Mouse (Mus musculus) gastrocnemius, adult 18-20 months (tissue): ENCODE measurements around the gene Blcap. TPM values are rescaled to one million over a fixed set of nuclear protein-coding genes. Genes with fewer than 3 reads are reported as not detected.
A peak's percentile ranks its signal among the peaks of the same experiment; 100 is the strongest.

Source experiments
- DNase-seq: peaks from one replicate; pipeline ENCODE4 v3.0.0; 2021; ENCODE audit warnings: low spot score
- microRNA-seq: library from miRNA; unstranded; fragments of <30 nt; microRNA quantifications from one replicate; pipeline ENCODE4 v1.2.0, GENCODE M21; 2021
- total RNA-seq, 2 experiments: library from RNA; stranded (reverse); gene quantifications; 2 replicates each; pipeline ENCODE4 v1.2.3; 2021

The Blcap gene
- total RNA-seq, 2 experiments from 2014 or later = 28.0 to 36.7 TPM

DNA sequence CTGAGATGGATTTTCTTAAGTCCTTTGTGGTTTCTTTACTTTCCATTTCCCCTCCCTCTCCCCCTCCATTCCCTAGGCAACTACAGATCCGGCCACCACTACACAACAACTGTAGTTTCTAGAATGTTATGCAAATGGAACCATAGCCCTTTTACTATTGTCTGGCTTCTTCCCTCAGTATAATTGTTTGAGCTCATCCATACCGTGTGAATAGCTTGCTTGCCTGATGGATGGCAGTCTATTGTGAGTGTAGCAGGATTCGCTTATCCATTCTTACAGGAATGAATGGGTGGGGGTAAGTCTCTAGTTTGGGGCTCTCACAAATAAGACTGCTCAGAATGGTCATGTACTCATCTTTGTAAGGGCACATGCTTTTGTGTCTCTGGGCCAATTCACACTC is 48.5 kb downstream of the Blcap start:
- no peak for DNase-seq

DNA sequence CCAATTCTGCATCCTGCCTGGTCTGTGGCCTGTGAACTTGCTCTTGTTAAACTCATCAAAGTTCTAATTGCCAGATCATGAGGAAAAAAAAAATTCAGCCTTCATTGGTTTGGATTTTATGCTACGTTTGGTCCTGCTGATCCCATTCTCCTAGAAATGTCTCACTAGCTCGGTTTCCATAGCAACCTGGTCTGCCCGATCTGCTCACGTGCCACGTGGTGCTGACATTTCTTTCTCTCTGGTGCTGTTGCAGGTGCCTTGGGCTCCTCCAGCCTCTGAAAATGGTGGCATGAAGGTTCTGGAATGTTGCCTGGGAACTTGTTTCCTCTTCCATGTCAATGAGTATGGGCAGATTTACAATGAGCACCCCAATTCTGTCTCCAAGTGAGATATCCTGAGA is 50.6 kb downstream of the Blcap start:
- no peak for DNase-seq

DNA sequence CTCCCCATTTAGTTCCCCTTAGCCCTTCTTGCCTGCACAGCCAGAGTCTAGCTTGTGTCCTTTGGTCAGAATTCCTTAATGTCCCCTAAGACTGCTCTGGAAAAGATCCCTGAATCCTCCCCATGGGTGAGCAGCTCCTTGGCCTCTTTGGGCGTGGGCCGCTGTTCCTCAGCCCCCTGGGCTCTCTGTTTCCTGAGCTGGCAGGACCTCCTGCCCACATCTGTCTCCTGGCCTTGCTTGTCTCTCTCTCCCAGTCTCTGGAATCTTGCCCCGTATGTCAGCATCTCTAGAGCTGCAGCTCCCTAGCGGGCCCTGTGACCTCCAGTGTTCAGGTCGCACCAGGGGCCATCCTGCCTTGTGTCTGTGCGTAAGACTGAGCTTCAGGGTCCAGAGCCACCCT is 51.6 kb downstream of the Blcap start:
- DNase-seq = peak; percentile 32

- no peak for DNase-seq
Observed at GRCm38 (mm10) chr2:157518451-157518850, 52.6 kb downstream of the Blcap start.

- no peak for DNase-seq
Observed at GRCm38 (mm10) chr2:157517526-157517925, 53.5 kb downstream of the Blcap start.

- DNase-seq = no peak
Observed at GRCm38 (mm10) chr2:157514353-157514752, 56.7 kb downstream of the Blcap start.

GRCm38 (mm10) chr2:157513737-157514208 is 57.3 kb downstream of the Blcap start:
- no peak for DNase-seq

GRCm38 (mm10) chr2:157512859-157513258 is 58.2 kb downstream of the Blcap start:
- DNase-seq = no peak

- DNase-seq = no peak
Observed at GRCm38 (mm10) chr2:157510031-157510430, 61.0 kb downstream of the Blcap start.

DNA sequence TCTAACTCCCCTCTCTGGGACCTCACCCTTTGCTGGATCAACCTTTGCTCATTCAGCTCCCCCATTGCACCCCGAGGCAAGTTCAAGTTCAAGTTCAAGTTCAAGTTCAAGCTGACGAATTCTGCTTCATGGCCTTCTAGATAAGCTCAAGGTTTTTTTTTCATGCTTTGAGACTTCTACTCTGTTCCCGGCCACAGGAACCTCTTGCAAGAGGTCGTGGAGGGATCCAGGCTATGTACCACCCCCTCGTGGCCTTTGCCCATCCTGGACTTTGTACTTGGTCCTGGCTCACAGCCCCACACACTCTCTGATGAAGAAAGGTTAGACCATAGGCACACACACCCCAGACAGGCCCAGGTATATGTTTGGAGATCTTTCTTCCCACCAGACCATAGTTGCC is 61.9 kb downstream of the Blcap start:
- DNase-seq = no peak

DNA sequence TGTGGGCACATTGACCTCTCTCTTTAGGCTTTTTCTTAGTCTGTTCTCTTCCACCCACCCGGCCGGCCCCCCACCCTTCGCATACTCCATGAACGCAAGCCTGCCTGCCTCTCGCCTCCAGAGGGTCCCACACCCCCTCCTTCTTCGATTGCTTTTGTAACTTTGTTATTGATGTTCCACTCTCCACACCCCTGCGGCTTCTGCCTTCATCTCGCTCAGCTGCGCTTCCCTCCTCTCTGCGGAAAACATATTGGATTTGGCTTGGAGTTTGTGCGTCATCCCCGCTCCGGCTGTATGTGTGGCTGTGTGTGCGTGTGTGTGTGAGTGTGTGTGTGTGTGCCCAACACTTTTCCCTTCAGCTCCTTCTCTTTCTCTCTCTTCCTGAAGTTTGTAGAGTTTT is 64.3 kb downstream of the Blcap start:
- DNase-seq = no peak

Small RNA genes within 50 kb of the gene (microRNA-seq; reads per million reads assigned to microRNA genes)
- not detected for gene Gm23134

Other genes with a start within 250 kb of the Blcap start
- not detected for gene Ghrh, start 223.8 kb downstream of the Blcap start, total RNA-seq
- 10 to 100 TPM; 15.2 to 15.9 TPM for gene Manbal, start 203.7 kb downstream of the Blcap start, total RNA-seq
- 1 to 10 TPM; 2.8 to 3.0 TPM for gene Src, start 152.8 kb downstream of the Blcap start, total RNA-seq
- gene Nnat, start 11.2 kb downstream of the Blcap start, total RNA-seq = 10 to 100 TPM in 1 of 2 experiments, 1 to 10 TPM in 1; 1.6 to 16.4 TPM
- 1 to 10 TPM; 8.8 to 9.7 TPM for gene Ctnnbl1, start 166.1 kb upstream of the Blcap start, total RNA-seq